Mouse (Mus musculus) liver, embryonic 15.5 days (tissue): ENCODE measurements at regions not wholly inside any gene's neighbourhood (a gene's known extent, or its start where the extent isn't known, plus 50 kb on each side); places are given as distances from the start of the nearest gene placed in this dataset.

Experiments used
- ATAC-seq: fragments of 200-750 bp; cut with Nextera tagmentation; 2 replicates; pipeline ENCODE4 v1.8.0; 2017; ENCODE audit warnings: moderate number of reproducible peaks, mild to moderate bottlenecking, moderate library complexity; ENCODE audit not compliant: insufficient read depth
- H3K27ac ChIP-seq: fragments of 300-500 bp; sonication (generic); replicated peaks from 2 replicates; pipeline ENCODE4 v1.5.1; 2015; ENCODE audit warnings: mild to moderate bottlenecking, inconsistent platforms
- H3K27me3 ChIP-seq: fragments of 300-500 bp; sonication (generic); 2 replicates; pipeline ENCODE4 v1.6.1; 2015; ENCODE audit warnings: mild to moderate bottlenecking, inconsistent platforms
- H3K36me3 ChIP-seq: fragments of 300-500 bp; sonication (generic); replicated peaks from 2 replicates; pipeline ENCODE4 v1.6.1; 2015; ENCODE audit warnings: moderate library complexity, mild to moderate bottlenecking, inconsistent platforms
- H3K4me1 ChIP-seq: fragments of 300-500 bp; sonication (generic); replicated peaks from 2 replicates; pipeline ENCODE4 v1.6.1; 2015; ENCODE audit warnings: inconsistent platforms
- H3K4me2 ChIP-seq: fragments of 300-500 bp; sonication (generic); 2 replicates; pipeline ENCODE4 v1.6.1; 2015; ENCODE audit warnings: moderate library complexity, mild to moderate bottlenecking, inconsistent platforms
- H3K4me3 ChIP-seq: fragments of 300-500 bp; sonication (generic); replicated peaks from 2 replicates; pipeline ENCODE4 v1.5.1; 2015; ENCODE audit warnings: mild to moderate bottlenecking, inconsistent platforms
- H3K9ac ChIP-seq: fragments of 300-500 bp; sonication (generic); 2 replicates; pipeline ENCODE4 v1.6.1; 2015; ENCODE audit warnings: moderate library complexity, mild to moderate bottlenecking, inconsistent platforms
- H3K9me3 ChIP-seq: fragments of 300-500 bp; sonication (generic); replicated peaks from 2 replicates; pipeline ENCODE4 v1.6.1; 2016; ENCODE audit warnings: inconsistent platforms
- WGBS: fragments of 180-500 bp; shearing (Covaris S2); methylation state at CpG from one replicate; pipeline ENCODE4 v1.1.7; 2015; ENCODE audit warnings: mixed read lengths; ENCODE audit not compliant: insufficient replicate concordance; 5-methylcytosine and 5-hydroxymethylcytosine counted together

DNA sequence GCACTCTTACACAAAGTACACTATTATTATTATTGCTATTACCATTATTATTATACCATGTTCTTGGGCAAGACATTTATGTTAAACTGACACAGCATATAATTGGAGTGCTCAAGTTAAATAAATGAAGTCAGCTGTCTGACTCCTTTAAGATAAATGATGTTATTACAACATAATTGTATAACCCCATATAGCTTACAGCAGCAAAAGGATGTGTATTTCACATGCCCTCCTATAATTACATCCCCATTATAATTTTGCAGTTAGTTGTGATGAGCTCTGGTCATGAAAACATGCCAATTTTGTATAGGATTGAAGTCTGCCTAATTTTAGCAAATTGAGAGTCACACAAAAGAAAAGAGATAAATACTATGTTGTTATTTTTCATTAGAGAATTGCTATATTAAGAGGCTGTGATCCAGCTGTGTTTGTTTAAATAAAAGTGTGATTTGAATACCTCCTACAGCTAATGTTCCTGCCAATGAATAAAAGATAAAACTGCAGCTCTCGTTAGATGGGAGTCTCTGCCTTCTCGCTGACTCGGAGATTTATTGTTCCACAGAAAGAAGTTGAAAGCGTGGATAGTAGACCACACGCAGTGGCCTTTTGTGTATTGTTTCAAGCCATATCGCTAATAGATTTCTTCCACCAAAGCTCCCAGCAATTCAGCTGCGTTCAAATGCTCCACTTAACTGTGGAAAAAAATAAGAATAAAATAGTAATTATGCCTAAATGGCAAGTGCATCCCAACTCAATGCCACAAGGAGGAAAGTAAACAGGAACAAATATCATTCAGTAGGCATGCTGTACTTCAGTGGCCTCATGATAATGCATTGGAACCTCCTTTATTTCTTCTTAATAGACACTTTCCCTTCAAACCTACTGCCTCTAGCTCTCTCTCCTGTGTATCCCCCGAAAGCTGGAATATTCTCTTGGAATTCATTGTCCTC is 194.9 kb upstream of the Gm10192 start:
- Histone ChIP-seq H3K9ac (no peak overlapping the region), H3K4me3 (no peak overlapping the region), H3K9me3 (no peaks in the 10 kb centered on the region), H3K27me3 (no peaks in the 10 kb centered on the region), H3K27ac (no peak overlapping the region), H3K4me1 (no peaks in the 10 kb centered on the region), H3K36me3 (no peaks in the 10 kb centered on the region), H3K4me2 (no peak overlapping the region)
- WGBS: 61% methylated on average over 8 of the region's 8 CpGs
- no peak for ATAC-seq

DNA sequence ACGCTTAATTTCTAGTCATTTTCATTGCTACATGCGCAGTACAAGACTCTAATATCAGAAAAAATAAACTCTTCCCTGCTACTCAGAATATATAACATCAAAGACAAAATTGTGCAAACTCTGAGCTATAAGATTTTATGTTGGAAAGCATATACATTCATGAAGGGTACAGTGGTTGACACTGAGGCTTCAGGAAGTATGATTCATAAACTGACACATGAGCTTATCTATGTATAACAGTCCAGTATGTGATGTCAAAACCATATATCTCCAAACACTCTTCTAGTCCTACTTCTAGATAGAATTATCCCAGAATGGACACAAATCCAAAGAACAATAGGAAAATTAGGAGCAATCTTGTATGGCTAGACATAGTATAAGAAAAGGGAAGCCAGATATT is 177.5 kb upstream of the Gm10192 start:
- no peak overlapping the region for H3K4me3 ChIP-seq
- H3K27ac ChIP-seq: no peak overlapping the region
- H3K9ac ChIP-seq: no peak overlapping the region
- no peak overlapping the region for H3K4me2 ChIP-seq
- H3K9me3 ChIP-seq: no peaks in the 10 kb centered on the region
- no peaks in the 10 kb centered on the region for H3K36me3 ChIP-seq
- WGBS: 68% methylated on average over 2 of the region's 2 CpGs
- no peaks in the 10 kb centered on the region for H3K27me3 ChIP-seq
- ATAC-seq: no peak
- H3K4me1 ChIP-seq: no peaks in the 10 kb centered on the region

DNA sequence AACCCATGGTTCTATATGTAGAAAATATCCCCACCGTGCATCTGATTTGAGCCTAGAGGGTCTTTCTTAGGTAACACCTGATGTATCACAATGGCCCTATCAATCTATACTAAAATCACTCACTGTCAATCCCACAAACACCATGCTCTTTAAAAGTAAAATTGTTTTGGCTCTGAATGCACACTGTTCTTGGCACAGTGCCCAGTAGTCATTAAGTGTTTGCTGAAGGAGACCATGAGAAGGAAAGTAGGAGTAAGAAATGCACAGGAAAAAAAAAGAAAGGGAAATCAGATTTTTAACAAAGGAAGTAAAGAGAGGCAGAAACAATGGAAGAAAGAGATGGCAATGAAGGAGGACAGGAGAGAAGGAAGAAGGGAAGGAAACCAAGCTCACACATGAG is 175.0 kb upstream of the Gm10192 start:
- ATAC-seq: no peak
- H3K27me3 ChIP-seq: no peaks in the 10 kb centered on the region
- no peaks in the 10 kb centered on the region for H3K4me1 ChIP-seq
- no peak overlapping the region for H3K4me2 ChIP-seq
- no peak overlapping the region for H3K9ac ChIP-seq
- no peak overlapping the region for H3K27ac ChIP-seq
- WGBS: 71% methylated on average over 1 of the region's 1 CpGs
- H3K36me3 ChIP-seq: no peaks in the 10 kb centered on the region
- H3K9me3 ChIP-seq: no peaks in the 10 kb centered on the region
- H3K4me3 ChIP-seq: no peak overlapping the region

DNA sequence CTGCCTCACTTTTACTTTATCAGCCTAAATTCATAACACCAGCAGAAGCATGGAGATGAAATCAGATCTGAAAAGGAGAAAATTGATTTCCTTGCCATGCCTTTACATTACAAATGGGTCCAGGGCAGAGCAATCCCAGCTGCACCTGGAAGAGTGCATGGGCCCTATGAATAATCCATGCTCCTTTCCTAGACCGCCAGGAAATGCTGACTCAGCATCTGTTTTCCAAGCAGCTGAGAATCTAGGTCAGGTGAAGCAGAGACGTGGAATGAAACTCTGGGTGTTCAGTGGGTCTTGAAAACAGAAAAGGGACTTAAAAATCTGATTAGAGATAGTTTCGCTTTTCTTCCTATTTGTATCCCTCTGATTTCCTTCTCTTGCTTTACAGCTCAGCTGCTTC is 163.8 kb upstream of the Gm10192 start:
- Histone ChIP-seq H3K9me3 (no peaks in the 10 kb centered on the region), H3K27me3 (no peaks in the 10 kb centered on the region), H3K4me3 (no peak overlapping the region), H3K4me1 (no peaks in the 10 kb centered on the region), H3K27ac (no peak overlapping the region), H3K36me3 (no peaks in the 10 kb centered on the region), H3K9ac (no peak overlapping the region), H3K4me2 (no peak overlapping the region)
- 54% methylated on average over 3 of the region's 3 CpGs for WGBS
- ATAC-seq: no peak

DNA sequence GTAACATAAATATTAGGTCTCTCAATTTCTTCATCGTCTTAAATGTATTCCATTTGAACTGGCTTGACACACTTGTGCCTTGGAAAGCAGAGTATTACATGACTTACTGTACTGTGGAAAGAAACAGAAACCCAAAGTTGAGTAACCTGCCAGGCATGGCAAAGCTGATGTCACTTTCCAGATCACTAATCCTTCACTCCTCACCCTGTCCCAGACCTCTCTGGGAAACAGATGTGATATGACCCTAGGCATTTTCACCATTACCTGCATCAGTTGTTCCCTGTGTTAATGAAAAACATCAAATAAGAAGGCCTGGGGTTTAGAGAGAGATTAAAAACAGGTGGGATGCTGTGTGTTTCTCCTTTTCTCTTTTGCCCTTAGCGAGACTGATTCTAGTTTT is 161.4 kb upstream of the Gm10192 start:
- no peaks in the 10 kb centered on the region for H3K9me3 ChIP-seq
- no peak overlapping the region for H3K4me3 ChIP-seq
- no peaks in the 10 kb centered on the region for H3K36me3 ChIP-seq
- H3K27ac ChIP-seq: no peak overlapping the region
- H3K4me1 ChIP-seq: no peaks in the 10 kb centered on the region
- no peak overlapping the region for H3K9ac ChIP-seq
- ATAC-seq: no peak
- WGBS: 44% methylated on average over 2 of the region's 2 CpGs
- no peak overlapping the region for H3K4me2 ChIP-seq
- H3K27me3 ChIP-seq: no peaks in the 10 kb centered on the region

DNA sequence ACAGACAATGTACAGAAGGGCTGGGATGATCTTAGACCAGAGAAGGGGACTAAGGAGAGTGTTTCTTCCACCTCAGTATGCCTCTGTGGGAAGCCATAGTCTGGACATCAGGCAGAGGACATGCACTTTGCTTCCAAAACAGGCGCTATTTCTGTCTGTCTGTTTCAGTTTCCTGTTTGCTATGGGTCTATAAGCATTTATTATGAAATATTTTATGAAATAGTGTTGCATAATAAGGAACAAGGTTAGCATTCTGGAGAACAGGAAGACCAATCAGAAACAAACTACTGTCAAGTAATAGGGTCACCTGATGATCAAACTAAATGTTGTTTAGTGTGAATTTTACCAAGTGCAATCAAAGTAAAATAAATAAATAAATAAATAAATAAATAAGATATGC is 160.4 kb upstream of the Gm10192 start:
- Histone ChIP-seq H3K27ac (no peak overlapping the region), H3K36me3 (no peaks in the 10 kb centered on the region), H3K9ac (no peak overlapping the region), H3K4me3 (no peak overlapping the region), H3K4me1 (no peaks in the 10 kb centered on the region), H3K27me3 (no peaks in the 10 kb centered on the region), H3K4me2 (no peak overlapping the region), H3K9me3 (no peaks in the 10 kb centered on the region)
- WGBS: 42% methylated on average over 1 of the region's 1 CpGs
- no peak for ATAC-seq
